Mouse (Mus musculus) layer of hippocampus, postnatal 36 days (tissue): ENCODE measurements around the gene Twistnb. TPM values are rescaled to one million over a fixed set of nuclear protein-coding genes. Genes with fewer than 3 reads are reported as not detected.

Experiments
- total RNA-seq, 2 experiments: library from RNA; stranded (reverse); gene quantifications; 2 replicates each; pipeline ENCODE4 v1.2.3; 2021

Gene Twistnb
- total RNA-seq, 2 experiments from 2014 or later: 16.1 to 16.8 TPM

Other genes starting within 250 kb of the Twistnb start
- gene Efcab10, start 34.8 kb upstream of the Twistnb start, total RNA-seq: 1 to 10 TPM; 2.6 to 4.5 TPM